Mouse (Mus musculus): ENCODE measurements around the gene Olfr535. TPM values are rescaled to one million over a fixed set of nuclear protein-coding genes. Genes with fewer than 3 reads are reported as not detected.

Olfr535 gene
- not detected in 2 replicates for polyA plus RNA-seq (2012; rRNA removed)

DNA sequence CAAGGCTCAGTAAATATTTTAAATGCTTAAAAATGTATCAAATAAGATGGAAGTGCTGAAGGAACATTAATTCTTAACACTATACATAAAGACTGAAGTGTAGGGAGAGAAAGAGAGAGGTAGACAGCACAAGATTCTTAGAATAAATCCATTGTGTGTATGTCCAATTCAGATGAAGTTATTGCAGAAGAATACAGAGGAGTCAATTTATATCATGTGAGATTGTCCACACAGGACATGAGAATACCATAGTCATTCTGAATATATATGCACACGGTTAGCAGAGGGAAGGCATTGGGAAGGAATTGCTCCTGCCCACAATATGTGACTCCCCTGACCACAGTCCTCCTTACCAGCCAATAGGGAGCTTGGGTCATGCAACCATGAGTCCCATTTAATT, at the start of gene Olfr535:
Olfr535 (plus strand) TSS at position 301 of the 400 bp plus-strand sequence.

DNA sequence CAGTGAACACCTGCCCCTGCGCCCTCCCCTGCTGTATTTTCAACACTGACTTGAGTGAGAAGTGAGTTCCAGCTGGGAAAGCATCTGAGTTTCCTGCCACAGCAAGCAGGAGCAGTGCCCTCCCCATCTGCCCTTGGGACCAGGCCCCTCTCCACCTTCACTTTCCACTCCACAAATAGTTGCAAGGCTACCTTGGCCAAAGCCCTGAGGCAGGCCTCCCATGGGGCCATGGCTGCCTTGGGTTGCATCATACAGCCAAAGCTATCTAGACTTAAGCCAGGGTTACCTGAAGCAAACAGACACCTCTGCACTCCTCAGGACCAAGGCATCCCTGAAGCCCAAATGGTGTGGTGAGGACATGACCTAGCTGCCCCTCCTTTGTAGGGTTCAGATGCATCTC, 20.9 kb upstream of the Olfr535 start, which contains the start of gene Olfr533:
Olfr533 (plus strand) TSS at position 301 of the 400 bp plus-strand sequence.

DNA sequence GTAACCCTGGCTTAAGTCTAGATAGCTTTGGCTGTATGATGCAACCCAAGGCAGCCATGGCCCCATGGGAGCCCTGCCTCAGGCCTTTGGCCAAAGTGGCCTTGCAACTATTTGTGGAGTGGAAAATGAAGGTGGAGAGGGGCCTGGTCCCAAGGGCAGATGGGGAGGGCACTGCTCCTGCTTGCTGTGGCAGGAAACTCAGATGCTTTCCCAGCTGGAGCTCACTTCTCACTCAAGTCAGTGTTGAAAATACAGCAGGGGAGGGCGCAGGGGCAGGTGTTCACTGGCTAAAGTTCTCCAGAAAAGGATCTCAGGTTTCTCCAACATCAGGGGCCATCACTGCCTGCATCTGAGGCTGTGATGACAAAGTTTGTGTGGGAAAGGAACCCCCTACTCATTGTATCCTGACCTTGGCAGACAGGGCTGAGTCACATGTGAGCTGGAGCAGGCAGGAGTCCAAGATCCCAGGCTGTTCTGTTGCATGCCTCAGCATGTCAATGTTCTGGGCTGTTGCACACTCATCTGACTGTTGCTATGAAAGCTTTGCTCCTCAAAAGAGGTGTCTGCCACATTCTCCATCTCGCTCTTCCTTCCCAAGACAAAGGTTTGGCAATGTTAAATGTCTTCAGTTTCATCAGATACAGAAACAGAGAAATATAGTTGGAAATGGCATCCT, 23.5 kb downstream of the Olfr535 start, which contains the start of gene Olfr536:
Olfr536 (minus strand) TSS at position 51 of the 676 bp plus-strand sequence.

Other genes starting within 250 kb of the Olfr535 start
- gene 5830411N06Rik, start 236.9 kb upstream of the Olfr535 start, polyA plus RNA-seq (2012; rRNA removed): not detected in 2 replicates
- not detected in 2 replicates for gene Olfr525, start 163.4 kb upstream of the Olfr535 start, polyA plus RNA-seq (2012; rRNA removed)
- gene Olfr527, start 150.2 kb upstream of the Olfr535 start, polyA plus RNA-seq (2012; rRNA removed): not detected in 2 replicates
- gene Olfr60, start 122.5 kb upstream of the Olfr535 start, polyA plus RNA-seq (2012; rRNA removed): not detected in 2 replicates
- gene Olfr530, start 107.9 kb upstream of the Olfr535 start, polyA plus RNA-seq (2012; rRNA removed): not detected in 2 replicates
- gene Olfr531, start 81.3 kb upstream of the Olfr535 start, polyA plus RNA-seq (2012; rRNA removed): not detected in 2 replicates
- not detected in 2 replicates for gene Olfr532, start 62.6 kb upstream of the Olfr535 start, polyA plus RNA-seq (2012; rRNA removed)
- gene Olfr533, start 20.8 kb upstream of the Olfr535 start, polyA plus RNA-seq (2012; rRNA removed): not detected in 2 replicates
- not detected in 2 replicates for gene Olfr536, start 23.2 kb downstream of the Olfr535 start, polyA plus RNA-seq (2012; rRNA removed)
- gene Olfr538, start 83.7 kb downstream of the Olfr535 start, polyA plus RNA-seq (2012; rRNA removed): not detected in 2 replicates
- not detected in 2 replicates for gene Olfr46, start 117.1 kb downstream of the Olfr535 start, polyA plus RNA-seq (2012; rRNA removed)
- gene Olfr61, start 144.8 kb downstream of the Olfr535 start, polyA plus RNA-seq (2012; rRNA removed): not detected in 2 replicates
- not detected in 2 replicates for gene Olfr53, start 162.2 kb downstream of the Olfr535 start, polyA plus RNA-seq (2012; rRNA removed)
- gene Olfr539, start 175.7 kb downstream of the Olfr535 start, polyA plus RNA-seq (2012; rRNA removed): not detected in 2 replicates
- not detected in 2 replicates for gene Olfr45, start 197.7 kb downstream of the Olfr535 start, polyA plus RNA-seq (2012; rRNA removed)
- gene Olfr541, start 213.1 kb downstream of the Olfr535 start, polyA plus RNA-seq (2012; rRNA removed): not detected in 2 replicates